Mouse (Mus musculus) E14TG2a.4 (cell line): ENCODE results near the gene Ints4.

Experiments used
- CTCF ChIP-seq: conservative IDR thresholded peaks from 2 replicates; pipeline ENCODE4 v1.5.1; 2014; ENCODE audit warnings: low read length
- NANOG ChIP-seq: IDR thresholded peaks from 2 replicates; pipeline ENCODE4 v1.6.1; 2014; ENCODE audit warnings: borderline replicate concordance, low read length, mixed read lengths

GRCm38 (mm10) chr7:97550673-97551072, 69.9 kb downstream of the Ints4 start:
- TF ChIP-seq NANOG (no peak), CTCF (no peak)
